ENCODE assay signal across 11 mouse cellular contexts in genomic region chr5:15689659-15690213, GRCm38 (mm10). TPM values are rescaled to one million over a fixed set of nuclear protein-coding genes. Genes with fewer than 3 reads are reported as not detected.
DNase-seq lines count a peak whose midpoint lies in the region; ATAC-seq and TF ChIP-seq lines count a peak whose summit lies in the region.
"Not testable (repeated sequence)": the region's sequence is repeated elsewhere in the genome, so short reads cannot be mapped to it uniquely, and the experiment has no call there.
"Had no signal": no experiment of that assay in that cellular context is flagged by ENCODE, and none has a peak within 500 bp of the region (broad histone marks: within the 10 kb centered on the region; RNA-seq: fewer than 3 reads in every experiment).

No protein-coding gene starts in this region.

- not testable (repeated sequence) for H3K4me3 ChIP-seq in forebrain, embryonic 11.5 days (ENCODE audit: low read depth, low read length); heart, embryonic 13.5 days; hindbrain, embryonic 15.5 days; kidney, embryonic 15.5 days (replicated peaks); liver, embryonic 12.5 days; lung, postnatal 0 days (ENCODE audit: low read depth, low read length); neural tube, embryonic 12.5 days

- H3K27ac ChIP-seq in forebrain, embryonic 11.5 days (ENCODE audit: low read depth, low read length); heart, embryonic 13.5 days (replicated peaks); hindbrain, embryonic 15.5 days (replicated peaks); kidney, embryonic 15.5 days; liver, embryonic 12.5 days; lung, postnatal 0 days (ENCODE audit: low read length); neural tube, embryonic 12.5 days: not testable (repeated sequence)

- H3K4me1 ChIP-seq in forebrain, embryonic 11.5 days (replicated peaks; ENCODE audit: control insufficient read depth, insufficient read depth, low read length); heart, embryonic 13.5 days; hindbrain, embryonic 15.5 days (replicated peaks); kidney, embryonic 15.5 days; liver, embryonic 12.5 days; lung, postnatal 0 days (ENCODE audit: insufficient read depth, low read depth, low read length); neural tube, embryonic 12.5 days: not testable (repeated sequence)

- H3K36me3 ChIP-seq in forebrain, embryonic 11.5 days (ENCODE audit: control insufficient read depth, insufficient read depth, low read length); heart, embryonic 13.5 days; hindbrain, embryonic 15.5 days; kidney, embryonic 15.5 days; liver, embryonic 12.5 days; lung, postnatal 0 days (ENCODE audit: insufficient read depth, low read length); neural tube, embryonic 12.5 days: not testable (repeated sequence)

- not testable (repeated sequence) for H3K4me2 ChIP-seq in forebrain, embryonic 11.5 days (ENCODE audit: low read depth, low read length, severe bottlenecking); heart, embryonic 13.5 days; hindbrain, embryonic 15.5 days; kidney, embryonic 15.5 days; liver, embryonic 12.5 days; lung, postnatal 0 days (replicated peaks; ENCODE audit: low read depth, low read length); neural tube, embryonic 12.5 days (replicated peaks)

- 79% methylated on average over 6 of the region's 6 CpGs for WGBS in forebrain, embryonic 11.5 days
- 60% methylated on average over 6 of the region's 6 CpGs for WGBS in heart, embryonic 13.5 days
- 80% methylated on average over 6 of the region's 6 CpGs for WGBS in hindbrain, embryonic 15.5 days
- WGBS in kidney, embryonic 15.5 days, result 75% methylated on average over 6 of the region's 6 CpGs
- WGBS in liver, embryonic 12.5 days (ENCODE audit: insufficient replicate concordance), result 51% methylated on average over 5 of the region's 6 CpGs
- 58% methylated on average over 6 of the region's 6 CpGs for WGBS in lung, postnatal 0 days
- WGBS in neural tube, embryonic 12.5 days, result 78% methylated on average over 6 of the region's 6 CpGs

- not testable (repeated sequence) for TF ChIP-seq EP300 in lung, postnatal 0 days (IDR thresholded peaks at IDR 0.05)

- H3K9ac ChIP-seq in forebrain, embryonic 11.5 days (ENCODE audit: low read length); heart, embryonic 13.5 days; hindbrain, embryonic 15.5 days; kidney, embryonic 15.5 days; liver, embryonic 12.5 days; lung, postnatal 0 days (replicated peaks; ENCODE audit: low read depth); neural tube, embryonic 12.5 days: not testable (repeated sequence)

- TF ChIP-seq CTCF in lung, postnatal 0 days (IDR thresholded peaks at IDR 0.05), result not testable (repeated sequence)

- DNase-seq in MN1 (ENCODE audit: low spot score), result peak; percentile 23
- DNase-seq in forebrain, embryonic 11.5 days (ENCODE audit: low spot score), result not testable (repeated sequence)
- peak; percentile 39 for DNase-seq in lung, postnatal 0 days (ENCODE audit: low spot score)

- peak; percentile 90 for ATAC-seq in forebrain, embryonic 11.5 days (replicated peaks; ENCODE audit: low FRiP score)
- peak; percentile 78 for ATAC-seq in heart, embryonic 13.5 days (ENCODE audit: extremely low read depth, insufficient number of reproducible peaks, low FRiP score, low TSS enrichment)
- ATAC-seq in hindbrain, embryonic 15.5 days (ENCODE audit: low FRiP score, low read depth), result peak; percentile 87
- ATAC-seq in kidney, embryonic 15.5 days (replicated peaks; ENCODE audit: low FRiP score), result peak; percentile 95
- ATAC-seq in liver, embryonic 12.5 days, result peak; percentile 72
- ATAC-seq in lung, postnatal 0 days, result peak; percentile 73
- peak; percentile 80 for ATAC-seq in neural tube, embryonic 12.5 days (ENCODE audit: low FRiP score, low read depth)

- H3K9me3 ChIP-seq in forebrain, embryonic 11.5 days (ENCODE audit: control insufficient read depth, low read length), result peaks cover 10% of the 10 kb centered on the region
- peaks cover 32% of the 10 kb centered on the region for H3K9me3 ChIP-seq in heart, embryonic 13.5 days
- H3K9me3 ChIP-seq in hindbrain, embryonic 15.5 days, result peaks cover 27% of the 10 kb centered on the region
- H3K9me3 ChIP-seq in kidney, embryonic 15.5 days (replicated peaks), result peaks cover 18% of the 10 kb centered on the region
- peaks cover 14% of the 10 kb centered on the region; the same call in 1 of the 2 replicates for H3K9me3 ChIP-seq in liver, embryonic 12.5 days (replicated peaks)
- H3K9me3 ChIP-seq in lung, postnatal 0 days (ENCODE audit: low read length), result not testable (repeated sequence)
- peaks cover 30% of the 10 kb centered on the region for H3K9me3 ChIP-seq in neural tube, embryonic 12.5 days

- H3K27me3 ChIP-seq in forebrain, embryonic 11.5 days (ENCODE audit: control insufficient read depth, insufficient read depth, low read length); heart, embryonic 13.5 days (replicated peaks); hindbrain, embryonic 15.5 days; kidney, embryonic 15.5 days; liver, embryonic 12.5 days (replicated peaks); lung, postnatal 0 days (replicated peaks; ENCODE audit: insufficient read depth, low read length); neural tube, embryonic 12.5 days (replicated peaks): not testable (repeated sequence)

RNA-seq across cellular contexts. Expression of gene Speer4c, which starts 24.3 kb away (rescaled TPM):
- polyA plus RNA-seq in forebrain, embryonic 11.5 days (2014; fragmentation: Nextera tagmentation; extraction: Ambion mirVana), result not detected in 2 replicates
- polyA plus RNA-seq in heart, embryonic 13.5 days (2015; fragmentation: Nextera tagmentation; extraction: Ambion mirVana), result not detected in 2 replicates
- polyA plus RNA-seq in hindbrain, embryonic 15.5 days (2015; fragmentation: Nextera tagmentation; extraction: Ambion mirVana), result not detected in 2 replicates
- polyA plus RNA-seq in kidney, embryonic 15.5 days (2015; fragmentation: Nextera tagmentation; extraction: Ambion mirVana), result not detected in 2 replicates
- not detected in 2 replicates for polyA plus RNA-seq in liver, embryonic 12.5 days (2016; fragmentation: Nextera tagmentation; extraction: Ambion mirVana)
- 0.42 and 0.51 TPM in 2 replicates for polyA plus RNA-seq in lung, postnatal 0 days (2015; fragmentation: Nextera tagmentation; extraction: Ambion mirVana)
- not detected in 2 replicates for polyA plus RNA-seq in neural tube, embryonic 12.5 days (2016; fragmentation: Nextera tagmentation; extraction: Ambion mirVana)
- polyA plus RNA-seq: gonadal fat pad, adult 2 months; large intestine, adult 2 months; thymus, adult 2 months had no signal

RNA-seq across cellular contexts. Expression of gene 4930572O03Rik, which starts 32.9 kb away (rescaled TPM):
- not detected in 2 replicates for polyA plus RNA-seq in forebrain, embryonic 11.5 days (2014; fragmentation: Nextera tagmentation; extraction: Ambion mirVana)
- not detected in 2 replicates for polyA plus RNA-seq in heart, embryonic 13.5 days (2015; fragmentation: Nextera tagmentation; extraction: Ambion mirVana)
- polyA plus RNA-seq in hindbrain, embryonic 15.5 days (2015; fragmentation: Nextera tagmentation; extraction: Ambion mirVana), result not detected in 2 replicates
- polyA plus RNA-seq in kidney, embryonic 15.5 days (2015; fragmentation: Nextera tagmentation; extraction: Ambion mirVana), result not detected in 2 replicates
- polyA plus RNA-seq in liver, embryonic 12.5 days (2016; fragmentation: Nextera tagmentation; extraction: Ambion mirVana), result not detected in 2 replicates
- not detected in 2 replicates for polyA plus RNA-seq in lung, postnatal 0 days (2015; fragmentation: Nextera tagmentation; extraction: Ambion mirVana)
- polyA plus RNA-seq in neural tube, embryonic 12.5 days (2016; fragmentation: Nextera tagmentation; extraction: Ambion mirVana), result not detected in 2 replicates
- polyA plus RNA-seq: gonadal fat pad, adult 2 months; large intestine, adult 2 months; thymus, adult 2 months had no signal
